Mouse (Mus musculus) lung, adult 2 months (tissue): ENCODE results near the gene Sdr9c7.

ENCODE experiments used
- CTCF ChIP-seq: fragments of 200-500 bp; IDR thresholded peaks from 2 replicates; pipeline ENCODE4 v1.5.1; 2011; ENCODE audit warnings: mild to moderate bottlenecking, low read length, control low read depth; ENCODE audit not compliant: insufficient read depth
- POLR2A ChIP-seq: fragments of 200-500 bp; IDR thresholded peaks from 2 replicates; pipeline ENCODE4 v1.6.1; 2011; ENCODE audit warnings: low read depth, mild to moderate bottlenecking, control low read depth, low read length, borderline replicate concordance; ENCODE audit errors: extremely low read depth

GRCm38 (mm10) chr10:127888605-127889004 lies 9.7 kb upstream of the Sdr9c7 start, which contains the start of gene Rdh7:
- no peak for TF ChIP-seq CTCF
- TF ChIP-seq POLR2A, result no peak
